Mouse (Mus musculus): Measurements from ENCODE around the gene Ifrd2. TPM values are rescaled to one million over a fixed set of nuclear protein-coding genes. Genes with fewer than 3 reads are reported as not detected.
A peak's percentile ranks its signal among the peaks of the same experiment; 100 is the strongest.

Gene Ifrd2
- polyA plus RNA-seq, 1 experiment from 2014 or later = 55.0 TPM

DNA sequence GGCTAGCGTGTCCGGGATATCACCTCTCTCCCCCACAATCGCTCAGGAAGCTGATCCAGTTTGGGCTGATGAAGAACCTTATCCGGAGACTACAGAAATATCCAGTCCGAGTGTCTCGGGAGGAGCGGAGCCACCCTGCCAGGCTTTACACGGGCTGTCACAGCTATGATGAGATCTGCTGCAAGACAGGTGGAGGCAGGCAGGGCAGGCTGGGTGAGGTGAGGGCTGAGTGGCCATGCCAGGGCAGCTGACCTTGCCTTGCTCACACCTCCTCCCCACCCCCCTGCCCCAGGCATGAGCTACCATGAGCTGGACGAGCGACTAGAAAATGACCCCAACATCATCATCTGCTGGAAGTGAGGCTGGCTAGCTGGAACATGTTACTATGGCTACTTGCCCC lies 42.2 kb upstream of the Ifrd2 start:
- peaks cover 25% of the 10 kb centered on the region for H3K36me3 ChIP-seq
- H3K27me3 ChIP-seq (ENCODE audit: low read depth, poor library complexity, severe bottlenecking) = peaks cover 25% of the 10 kb centered on the region
- DNase-seq (ENCODE audit: low spot score) = no peak
- H3K9me3 ChIP-seq (replicated peaks) = no peaks in the 10 kb centered on the region
- 89% methylated on average over 10 of the region's 10 CpGs for WGBS
- no peak overlapping the region for H3K27ac ChIP-seq
- H3K4me1 ChIP-seq = peaks cover 62% of the 10 kb centered on the region
- no peak overlapping the region for H3K4me3 ChIP-seq

DNA sequence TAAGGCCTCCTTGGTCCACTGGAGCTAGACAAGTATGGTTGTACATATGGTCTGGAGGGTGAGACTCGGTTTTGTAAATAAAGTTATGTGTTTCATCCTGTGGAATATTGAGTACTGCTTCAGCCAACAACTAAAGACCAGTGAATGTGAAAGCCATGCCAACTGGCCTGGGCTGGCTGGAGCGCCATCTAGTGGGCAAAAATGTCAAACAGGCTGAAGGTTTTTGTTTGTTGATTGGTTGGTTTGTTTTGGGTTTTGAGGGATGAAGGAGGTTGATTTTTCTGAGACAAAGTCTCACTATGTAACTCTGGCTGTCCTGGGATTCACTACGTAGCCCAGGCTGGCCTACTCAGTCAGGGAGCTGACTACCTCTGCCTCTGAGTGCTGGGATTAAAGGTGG lies 41.8 kb upstream of the Ifrd2 start:
- H3K27me3 ChIP-seq (ENCODE audit: low read depth, poor library complexity, severe bottlenecking) = peaks cover 29% of the 10 kb centered on the region
- no peak overlapping the region for H3K27ac ChIP-seq
- DNase-seq (ENCODE audit: low spot score) = peak; percentile 87
- H3K4me1 ChIP-seq = peaks cover 65% of the 10 kb centered on the region
- H3K36me3 ChIP-seq = peaks cover 24% of the 10 kb centered on the region
- no peak overlapping the region for H3K4me3 ChIP-seq
- no peaks in the 10 kb centered on the region for H3K9me3 ChIP-seq (replicated peaks)
- WGBS = 6% methylated on average over 3 of the region's 3 CpGs

DNA sequence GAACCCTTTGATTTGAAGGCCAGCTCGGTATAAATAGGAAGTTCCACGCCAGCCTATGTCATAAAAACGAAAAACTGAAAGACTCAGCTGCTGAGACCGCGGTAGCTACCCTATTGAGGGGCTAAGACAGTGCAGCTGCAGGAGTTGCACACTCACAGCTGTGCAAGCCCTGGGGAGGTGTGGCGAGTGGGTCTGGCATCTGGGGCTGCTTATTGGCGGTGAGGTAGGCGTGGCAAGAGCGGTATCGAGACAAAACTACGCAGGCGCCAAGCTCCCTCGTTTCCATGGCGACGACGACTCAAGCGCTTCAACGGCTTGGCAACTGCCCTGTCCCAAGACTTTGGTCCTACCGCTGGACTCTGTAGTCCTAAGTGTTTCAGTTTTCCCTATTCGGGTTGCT lies 40.4 kb upstream of the Ifrd2 start, which contains the start of gene Zmynd10:
TSS of gene Zmynd10 (plus strand) at position 273 of the 400 bp plus-strand sequence.
- Histone ChIP-seq H3K4me1 (peaks cover 69% of the 10 kb centered on the region), H3K27ac (peak within 1 kb of the TSS; percentile 54; the same call in 1 of the 2 replicates), H3K4me3 (peak within 1 kb of the TSS; percentile 39), H3K9me3 (replicated peaks) (no peaks in the 10 kb centered on the region), H3K27me3 (ENCODE audit: low read depth, poor library complexity, severe bottlenecking) (peaks cover 32% of the 10 kb centered on the region), H3K36me3 (peaks cover 24% of the 10 kb centered on the region)
- 5% methylated on average over 20 of the region's 20 CpGs for WGBS
- DNase-seq (ENCODE audit: low spot score) = peak; percentile 95

DNA sequence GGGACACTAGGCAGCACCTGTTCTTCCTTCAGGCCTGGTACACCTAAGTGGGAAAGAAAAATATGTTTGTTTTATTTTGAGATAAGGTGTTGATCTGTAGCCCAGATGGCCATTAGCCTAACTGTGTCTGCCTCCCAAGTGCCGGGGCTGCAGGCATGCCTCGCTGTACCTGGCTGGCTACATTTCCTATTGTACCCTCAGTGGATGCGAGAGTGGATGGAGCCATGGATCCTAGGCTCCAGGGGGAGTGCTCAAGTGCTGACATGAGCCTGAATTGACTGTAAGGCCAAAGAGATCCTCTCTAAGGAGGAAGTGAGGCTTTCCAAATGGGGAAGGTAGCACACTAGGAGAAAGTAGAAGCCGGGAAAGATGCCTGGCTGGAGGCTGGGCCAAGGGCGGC lies 39.5 kb upstream of the Ifrd2 start:
- Histone ChIP-seq H3K27ac (no peak overlapping the region), H3K27me3 (ENCODE audit: low read depth, poor library complexity, severe bottlenecking) (peaks cover 32% of the 10 kb centered on the region), H3K36me3 (peaks cover 24% of the 10 kb centered on the region), H3K4me1 (peaks cover 71% of the 10 kb centered on the region), H3K4me3 (no peak overlapping the region), H3K9me3 (replicated peaks) (no peaks in the 10 kb centered on the region)
- no peak for DNase-seq (ENCODE audit: low spot score)
- 85% methylated on average over 5 of the region's 5 CpGs for WGBS

GRCm38 (mm10) chr9:107548820-107549219 lies 38.6 kb upstream of the Ifrd2 start:
- peaks cover 32% of the 10 kb centered on the region for H3K27me3 ChIP-seq (ENCODE audit: low read depth, poor library complexity, severe bottlenecking)
- no peak for DNase-seq (ENCODE audit: low spot score)
- H3K4me3 ChIP-seq = no peak overlapping the region

GRCm38 (mm10) chr9:107549297-107550074 lies 38.0 kb upstream of the Ifrd2 start:
- H3K4me1 ChIP-seq = peaks cover 79% of the 10 kb centered on the region
- peaks cover 10% of the 10 kb centered on the region for H3K36me3 ChIP-seq
- peaks cover 32% of the 10 kb centered on the region for H3K27me3 ChIP-seq (ENCODE audit: low read depth, poor library complexity, severe bottlenecking)
- 85% methylated on average over 20 of the region's 20 CpGs for WGBS
- no peaks in the 10 kb centered on the region for H3K9me3 ChIP-seq (replicated peaks)
- DNase-seq (ENCODE audit: low spot score) = no peak
- H3K4me3 ChIP-seq = no peak overlapping the region
- no peak overlapping the region for H3K27ac ChIP-seq

More at GRCm38 (mm10) chr9:107548820-107549219, 38.6 kb upstream of the Ifrd2 start:
- 87% methylated on average over 10 of the region's 10 CpGs for WGBS
- H3K36me3 ChIP-seq = peaks cover 17% of the 10 kb centered on the region
- no peaks in the 10 kb centered on the region for H3K9me3 ChIP-seq (replicated peaks)
- H3K4me1 ChIP-seq = peaks cover 72% of the 10 kb centered on the region
- no peak overlapping the region for H3K27ac ChIP-seq

GRCm38 (mm10) chr9:107550491-107551116 lies 36.8 kb upstream of the Ifrd2 start:
- Histone ChIP-seq H3K27me3 (ENCODE audit: low read depth, poor library complexity, severe bottlenecking) (peaks cover 32% of the 10 kb centered on the region), H3K4me3 (peak overlapping the region; percentile 83), H3K4me1 (peaks cover 83% of the 10 kb centered on the region), H3K9me3 (replicated peaks) (no peaks in the 10 kb centered on the region), H3K27ac (peak overlapping the region; percentile 88), H3K36me3 (no peaks in the 10 kb centered on the region)
- DNase-seq (ENCODE audit: low spot score) = peak; percentile 42
- 20% methylated on average over 23 of the region's 23 CpGs for WGBS

- Histone ChIP-seq H3K27me3 (ENCODE audit: low read depth, poor library complexity, severe bottlenecking) (peaks cover 32% of the 10 kb centered on the region), H3K9me3 (replicated peaks) (no peaks in the 10 kb centered on the region), H3K4me3 (peak within 1 kb of the TSS; percentile 83), H3K4me1 (peaks cover 84% of the 10 kb centered on the region), H3K36me3 (no peaks in the 10 kb centered on the region), H3K27ac (peak within 1 kb of the TSS; percentile 88)
- DNase-seq (ENCODE audit: low spot score) = peak; percentile 85
- WGBS = under 1% methylated on average over 61 of the region's 63 CpGs
Observed at GRCm38 (mm10) chr9:107551117-107551889, 36.1 kb upstream of the Ifrd2 start, which contains the start of gene Rassf1. TSS of gene Rassf1 (plus strand) at chr9:107551555.

GRCm38 (mm10) chr9:107551890-107552355 lies 35.5 kb upstream of the Ifrd2 start:
- Histone ChIP-seq H3K36me3 (peaks cover 6% of the 10 kb centered on the region), H3K27ac (peak overlapping the region; percentile 88), H3K27me3 (ENCODE audit: low read depth, poor library complexity, severe bottlenecking) (peaks cover 32% of the 10 kb centered on the region), H3K9me3 (replicated peaks) (no peaks in the 10 kb centered on the region), H3K4me3 (peak overlapping the region; percentile 83), H3K4me1 (peaks cover 83% of the 10 kb centered on the region)
- WGBS = 5% methylated on average over 8 of the region's 8 CpGs
- DNase-seq (ENCODE audit: low spot score) = no peak

DNA sequence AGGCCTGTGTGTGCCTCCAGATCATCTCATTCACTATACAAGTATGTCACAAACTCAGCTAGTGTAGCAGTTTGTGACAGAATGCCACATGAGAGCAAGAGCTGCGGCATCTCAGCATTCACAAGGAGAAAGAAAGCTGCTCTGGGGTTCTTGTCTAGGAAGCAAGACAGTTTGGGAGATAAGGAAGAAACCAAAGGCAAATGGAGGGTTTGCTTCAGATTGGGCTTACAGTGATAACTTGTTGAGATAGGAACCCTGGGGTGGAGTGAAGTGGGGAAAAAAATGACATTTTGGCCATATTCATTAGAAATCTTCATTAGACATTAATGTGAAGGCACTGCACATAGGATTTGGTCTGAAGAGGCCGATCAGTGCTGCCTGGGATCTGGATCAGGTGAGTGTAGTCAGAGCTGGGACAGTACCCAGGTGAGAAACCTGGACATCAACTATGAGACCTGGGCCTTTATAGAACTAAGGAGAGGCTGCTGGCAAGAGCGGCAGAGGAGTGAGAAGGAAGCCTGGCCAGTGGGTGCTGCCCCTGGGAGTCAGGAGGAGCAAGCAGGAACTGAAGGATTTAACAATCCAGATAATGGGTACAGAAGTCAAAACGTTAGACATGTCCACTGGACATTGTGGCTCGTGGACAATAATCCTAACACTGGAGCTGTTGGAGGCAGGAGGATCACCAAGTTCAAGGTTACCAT lies 34.6 kb upstream of the Ifrd2 start:
- WGBS = 82% methylated on average over 5 of the region's 5 CpGs

DNA sequence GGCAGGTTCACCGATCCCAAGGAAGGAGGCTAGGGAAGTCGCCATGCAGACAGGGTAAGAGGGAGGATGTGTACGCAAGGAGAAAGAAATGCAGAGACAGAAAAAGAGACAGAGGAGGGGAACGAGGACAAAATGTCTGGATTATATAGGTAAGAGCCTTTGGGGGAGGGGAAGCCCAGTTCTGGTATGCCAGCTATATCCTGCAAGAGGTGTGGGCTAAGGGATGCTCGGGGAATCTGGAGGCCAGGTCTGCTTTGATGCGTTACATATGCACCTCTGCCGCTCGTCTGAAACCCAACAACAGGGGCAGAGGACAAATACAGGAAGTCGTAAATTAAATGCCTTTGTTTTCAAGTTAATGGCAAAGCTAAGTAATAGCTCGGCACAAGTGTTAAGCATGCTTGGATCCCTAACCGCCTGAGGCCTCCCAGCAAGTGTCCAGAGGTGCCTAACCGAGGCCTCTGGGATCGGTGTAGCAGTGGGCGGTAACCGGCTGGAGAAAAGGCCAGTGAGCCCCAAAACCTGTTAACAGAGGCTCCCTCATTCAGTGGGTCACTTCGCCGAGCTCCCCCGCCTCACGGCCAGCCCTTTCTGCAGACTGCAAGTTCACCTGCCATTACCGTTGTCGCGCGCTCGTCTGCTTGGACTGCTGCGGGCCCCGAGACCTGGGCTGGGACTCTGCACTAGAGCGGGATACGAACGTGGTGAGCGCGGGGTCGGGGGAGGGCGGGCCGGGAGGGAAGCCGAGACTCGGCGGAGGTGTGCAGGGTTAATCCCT lies 33.7 kb upstream of the Ifrd2 start:
- WGBS = 5% methylated on average over 37 of the region's 37 CpGs
- H3K9me3 ChIP-seq (replicated peaks) = no peaks in the 10 kb centered on the region
- H3K36me3 ChIP-seq = peaks cover 24% of the 10 kb centered on the region
- peak overlapping the region; percentile 83 for H3K4me3 ChIP-seq
- no peak for DNase-seq (ENCODE audit: low spot score)
- H3K27ac ChIP-seq = peak overlapping the region; percentile 93
- H3K27me3 ChIP-seq (ENCODE audit: low read depth, poor library complexity, severe bottlenecking) = peaks cover 21% of the 10 kb centered on the region
- peaks cover 72% of the 10 kb centered on the region for H3K4me1 ChIP-seq

More for the DNA sequence above, 34.6 kb upstream of the Ifrd2 start:
- no peak for DNase-seq (ENCODE audit: low spot score)
- Histone ChIP-seq H3K4me3 (peak overlapping the region; percentile 83), H3K27me3 (ENCODE audit: low read depth, poor library complexity, severe bottlenecking) (peaks cover 29% of the 10 kb centered on the region), H3K9me3 (replicated peaks) (no peaks in the 10 kb centered on the region), H3K36me3 (peaks cover 15% of the 10 kb centered on the region), H3K4me1 (peaks cover 73% of the 10 kb centered on the region), H3K27ac (peak overlapping the region; percentile 93)

Measured in limb, embryonic 10.5 days (tissue).